Mouse (Mus musculus) MEL (cell line): ENCODE measurements around the gene Retreg1. TPM values are rescaled to one million over a fixed set of nuclear protein-coding genes. Genes with fewer than 3 reads are reported as not detected.

Source experiments
- DNase-seq: peaks from one replicate; pipeline ENCODE4 v3.0.0; 2011; ENCODE audit warnings: low read depth, low spot score
- H3K27ac ChIP-seq: 2 replicates; pipeline ENCODE4 v1.5.1; 2012; ENCODE audit warnings: low read depth, mild to moderate bottlenecking, control low read depth, low read length, moderate library complexity; ENCODE audit not compliant: control insufficient read depth
- H3K27me3 ChIP-seq, 2 experiments: fragments of 150-350 bp in 1 of 2; sonication (generic) in 1 of 2; 2 replicates each; pipeline ENCODE4 v1.6.1; 2012; ENCODE audit warnings: low read length in 2 of 2, mild to moderate bottlenecking in 2 of 2, improper control_type of control experiment in 1 of 2, moderate library complexity in 1 of 2; ENCODE audit not compliant: insufficient read depth in 2 of 2, control insufficient read depth in 1 of 2
- H3K36me3 ChIP-seq, 2 experiments: 2 replicates each; pipeline ENCODE4 v1.6.1; 2012 to 2014; ENCODE audit warnings: low read length in 2 of 2, improper control_type of control experiment in 1 of 2, inconsistent platforms in 1 of 2, mild to moderate bottlenecking in 1 of 2; ENCODE audit not compliant: insufficient read depth in 2 of 2, control insufficient read depth in 1 of 2
- H3K4me1 ChIP-seq, 2 experiments: fragments of 150-350 bp in 1 of 2; sonication (generic) in 1 of 2; 2 replicates each; pipeline ENCODE4 v1.6.1; 2012; ENCODE audit warnings: low read length in 2 of 2, improper control_type of control experiment in 1 of 2, mild to moderate bottlenecking in 1 of 2; ENCODE audit not compliant: insufficient read depth in 2 of 2, control insufficient read depth in 1 of 2
- H3K4me3 ChIP-seq, 2 experiments: fragments of 150-350 bp in 1 of 2; sonication (generic) in 1 of 2; 2 replicates each; pipeline ENCODE4 v1.5.1; 2012; ENCODE audit warnings: low read depth in 2 of 2, low read length in 2 of 2, mild to moderate bottlenecking in 2 of 2, moderate library complexity in 2 of 2, control low read depth in 1 of 2, improper control_type of control experiment in 1 of 2; ENCODE audit not compliant: control insufficient read depth in 1 of 2, insufficient read depth in 1 of 2
- H3K79me2 ChIP-seq: 2 replicates; pipeline ENCODE4 v1.6.1; 2012; ENCODE audit warnings: mild to moderate bottlenecking, low read length, moderate library complexity; ENCODE audit not compliant: control insufficient read depth, poor library complexity, insufficient read depth
- H3K9ac ChIP-seq: 2 replicates; pipeline ENCODE4 v1.6.1; 2012; ENCODE audit warnings: low read depth, mild to moderate bottlenecking, control low read depth, low read length, moderate library complexity; ENCODE audit not compliant: control insufficient read depth, poor library complexity, severe bottlenecking
- H3K9me3 ChIP-seq: fragments of 150-350 bp; sonication (generic); replicated peaks from 2 replicates; pipeline ENCODE4 v1.6.1; 2012; ENCODE audit warnings: mild to moderate bottlenecking, low read length, improper control_type of control experiment, moderate library complexity; ENCODE audit not compliant: insufficient read depth
- BHLHE40 ChIP-seq: IDR thresholded peaks from 2 replicates; pipeline ENCODE4 v1.6.1; 2012; ENCODE audit warnings: low read depth, mild to moderate bottlenecking, inconsistent platforms, low read length, improper control_type of control experiment, borderline replicate concordance
- CHD2 ChIP-seq: IDR thresholded peaks from 2 replicates; pipeline ENCODE4 v1.6.1; 2011; ENCODE audit warnings: low read length, improper control_type of control experiment
- E2F4 ChIP-seq: IDR thresholded peaks from 2 replicates; pipeline ENCODE4 v1.6.1; 2011; ENCODE audit warnings: low read depth, low read length, improper control_type of control experiment, borderline replicate concordance
- ELF1 ChIP-seq: IDR thresholded peaks from 2 replicates; pipeline ENCODE4 v1.6.1; 2014; ENCODE audit warnings: low read depth, mild to moderate bottlenecking, inconsistent platforms, low read length, improper control_type of control experiment, moderate library complexity
- EP300 ChIP-seq, 2 experiments: IDR thresholded peaks; 2 replicates each; pipeline ENCODE4 v1.6.1; 2011; ENCODE audit warnings: improper control_type of control experiment in 2 of 2, low read length in 2 of 2, low read depth in 1 of 2, mild to moderate bottlenecking in 1 of 2
- GABPA ChIP-seq: IDR thresholded peaks from 2 replicates; pipeline ENCODE4 v1.6.1; 2012; ENCODE audit warnings: low read depth, mild to moderate bottlenecking, inconsistent platforms, low read length, improper control_type of control experiment, moderate library complexity
- GATA1 ChIP-seq: IDR thresholded peaks from 2 replicates; pipeline ENCODE4 v1.6.1; 2011; ENCODE audit warnings: low read depth, low read length, improper control_type of control experiment
- JUND ChIP-seq: IDR thresholded peaks from 2 replicates; pipeline ENCODE4 v1.6.1; 2011; ENCODE audit warnings: low read depth, mild to moderate bottlenecking, improper control_type of control experiment, low read length
- KAT2A ChIP-seq: conservative IDR thresholded peaks from 2 replicates; pipeline ENCODE4 v1.6.1; 2012; ENCODE audit warnings: low read depth, low read length, improper control_type of control experiment, inconsistent platforms
- MAX ChIP-seq: IDR thresholded peaks from 2 replicates; pipeline ENCODE4 v1.6.1; 2011; ENCODE audit warnings: low read length, improper control_type of control experiment
- MXI1 ChIP-seq: IDR thresholded peaks from 2 replicates; pipeline ENCODE4 v1.6.1; 2011; ENCODE audit warnings: mild to moderate bottlenecking, low read depth, low read length, improper control_type of control experiment
- MYB ChIP-seq: IDR thresholded peaks from 2 replicates; pipeline ENCODE4 v1.6.1; 2011; ENCODE audit warnings: mild to moderate bottlenecking, low read depth, low read length, improper control_type of control experiment
- MYC ChIP-seq: IDR thresholded peaks from 2 replicates; pipeline ENCODE4 v1.6.1; 2011; ENCODE audit warnings: low read depth, mild to moderate bottlenecking, low read length, improper control_type of control experiment, moderate library complexity
- POLR2AphosphoS2 ChIP-seq: IDR thresholded peaks from 2 replicates; pipeline ENCODE4 v1.6.1; 2011; ENCODE audit warnings: low read length, improper control_type of control experiment
- RAD21 ChIP-seq: IDR thresholded peaks from 2 replicates; pipeline ENCODE4 v1.6.1; 2011; ENCODE audit warnings: mild to moderate bottlenecking, low read depth, low read length, improper control_type of control experiment
- TBP ChIP-seq: IDR thresholded peaks from 2 replicates; pipeline ENCODE4 v1.8.0; 2011; ENCODE audit warnings: low read depth, low read length, improper control_type of control experiment
- UBTF ChIP-seq: IDR thresholded peaks from 2 replicates; pipeline ENCODE4 v1.6.1; 2012; ENCODE audit warnings: low read depth, mild to moderate bottlenecking, inconsistent platforms, low read length, improper control_type of control experiment, moderate library complexity, borderline replicate concordance; ENCODE audit not compliant: insufficient read depth
- USF1 ChIP-seq: IDR thresholded peaks from 2 replicates; pipeline ENCODE4 v1.6.1; 2014; ENCODE audit warnings: low read depth, mild to moderate bottlenecking, inconsistent platforms, low read length, improper control_type of control experiment, moderate library complexity
- USF2 ChIP-seq, 2 experiments: IDR thresholded peaks; 2 replicates each; pipeline ENCODE4 v1.6.1; 2011 to 2012; ENCODE audit warnings: improper control_type of control experiment in 2 of 2, low read length in 2 of 2, borderline replicate concordance in 1 of 2, inconsistent platforms in 1 of 2, low read depth in 1 of 2, mild to moderate bottlenecking in 1 of 2; ENCODE audit not compliant: insufficient read depth in 1 of 2
- ZC3H11A ChIP-seq: IDR thresholded peaks from 2 replicates; pipeline ENCODE4 v1.6.1; 2012; ENCODE audit warnings: low read depth, mild to moderate bottlenecking, inconsistent platforms, low read length, improper control_type of control experiment
- ZNF384 ChIP-seq: IDR thresholded peaks from 2 replicates; pipeline ENCODE4 v1.6.1; 2012; ENCODE audit warnings: low read depth, mild to moderate bottlenecking, inconsistent platforms, low read length, improper control_type of control experiment
- polyA plus RNA-seq, 2 experiments: library from polyadenylated mRNA; stranded (reverse) in 1 of 2; unstranded in 1 of 2; fragments of >175 nt in 1 of 2; fragments of >200 nt in 1 of 2; gene quantifications; 2 replicates each; pipeline versions ENCODE4 v1.2.1 to v1.2.4; 2012; ENCODE audit warnings: low replicate concordance in 2 of 2, low read depth in 1 of 2; ENCODE audit not compliant: insufficient read length in 2 of 2, insufficient read depth in 1 of 2, missing spikeins in 1 of 2
- total RNA-seq: library from RNA; depleted of rRNA; stranded (reverse); fragments of 300-350 nt; gene quantifications from 2 replicates; pipeline ENCODE4 v1.2.3, GENCODE M21; 2012

Retreg1 gene
- total and polyA plus RNA-seq, 3 experiments = 3.1 to 7.6 TPM; not detected in 1

DNA sequence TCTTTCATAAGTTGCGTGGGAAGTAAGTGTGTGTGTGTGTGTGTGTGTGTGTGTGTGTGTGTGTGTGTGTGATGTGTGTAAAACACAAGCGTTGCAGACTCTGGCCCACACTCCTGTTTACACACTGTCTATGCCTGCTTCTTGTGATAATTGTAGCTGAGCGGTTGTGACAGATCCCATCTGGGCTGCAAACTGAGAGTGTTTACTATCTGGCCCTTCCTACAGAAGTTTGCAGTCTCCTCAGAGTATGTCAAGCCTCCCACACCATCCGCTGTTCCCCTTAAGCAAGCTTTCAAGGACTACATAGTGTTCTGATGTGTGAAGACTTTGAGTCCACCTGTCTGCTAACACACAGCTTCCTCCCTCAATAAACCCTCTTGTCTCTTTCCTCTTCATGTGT is 83.2 kb downstream of the Retreg1 start:
- H3K36me3 ChIP-seq = no peaks in the 10 kb centered on the region
- no peaks in the 10 kb centered on the region for H3K27me3 ChIP-seq
- H3K9ac ChIP-seq = no peak overlapping the region
- DNase-seq = no peak
- no peak overlapping the region for H3K27ac ChIP-seq
- peaks cover 0 to 2% of the 10 kb centered on the region in 2 experiments; a peak in 1 of 4 replicates for H3K4me1 ChIP-seq
- no peaks in the 10 kb centered on the region for H3K79me2 ChIP-seq
- H3K4me3 ChIP-seq = no peak overlapping the region
- no peaks in the 10 kb centered on the region for H3K9me3 ChIP-seq
- TF ChIP-seq MAX (no peak), ZC3H11A (no peak), GABPA (no peak), JUND (no peak), EP300 (IDR thresholded peaks at IDR 0.05; ENCODE audit: low read depth in 1 of 2, low read length in 2 of 2) (no peak), RAD21 (no peak), ELF1 (no peak), UBTF (no peak), MYC (no peak), TBP (no peak), BHLHE40 (no peak), MYB (no peak), KAT2A (no peak), USF2 (IDR thresholded peaks at IDR 0.05; ENCODE audit: borderline replicate concordance in 1 of 2, insufficient read depth in 1 of 2, low read depth in 1 of 2, low read length in 2 of 2) (no peak), CHD2 (no peak), MXI1 (no peak), POLR2AphosphoS2 (no peak)

DNA sequence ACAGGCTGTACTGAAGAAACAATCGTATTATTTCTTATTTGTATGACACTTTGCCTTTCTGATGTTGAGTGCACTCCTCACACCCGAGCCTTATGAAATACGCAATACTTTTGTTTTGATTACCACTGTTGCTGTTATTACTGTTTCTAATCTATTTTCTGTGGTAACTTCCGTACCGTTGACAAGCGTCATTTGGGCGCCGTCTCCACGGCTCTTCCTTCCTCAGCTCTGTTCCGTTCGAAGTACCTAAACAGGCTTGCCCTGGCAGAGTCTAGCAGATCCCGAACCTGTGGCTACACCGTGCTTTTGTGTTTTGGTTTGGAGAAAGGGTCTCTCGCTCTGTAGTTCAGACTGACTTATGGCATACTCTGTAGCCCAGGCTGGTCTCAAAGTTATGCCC is 84.1 kb downstream of the Retreg1 start:
- Histone ChIP-seq H3K27ac (no peak overlapping the region), H3K9ac (no peak overlapping the region), H3K27me3 (no peaks in the 10 kb centered on the region), H3K36me3 (no peaks in the 10 kb centered on the region), H3K4me1 (peaks cover 0 to 2% of the 10 kb centered on the region in 2 experiments; a peak in 1 of 4 replicates), H3K9me3 (no peaks in the 10 kb centered on the region), H3K4me3 (no peak overlapping the region), H3K79me2 (no peaks in the 10 kb centered on the region)
- TF ChIP-seq POLR2AphosphoS2 (no peak), E2F4 (no peak), ZNF384 (no peak), GATA1 (no peak), GABPA (no peak), USF2 (IDR thresholded peaks at IDR 0.05; ENCODE audit: borderline replicate concordance in 1 of 2, insufficient read depth in 1 of 2, low read depth in 1 of 2, low read length in 2 of 2) (no peak), USF1 (no peak), EP300 (IDR thresholded peaks at IDR 0.05; ENCODE audit: low read depth in 1 of 2, low read length in 2 of 2) (no peak)
- no peak for DNase-seq
